Mouse (Mus musculus) sigmoid colon, adult 10 weeks (tissue): ENCODE measurements around the gene Usp49. TPM values are rescaled to one million over a fixed set of nuclear protein-coding genes. Genes with fewer than 3 reads are reported as not detected.

ENCODE experiments used
- polyA plus RNA-seq: library from polyadenylated mRNA; stranded (reverse); fragments of 350-450 nt; fragmentation: Illumina TruSeq; extraction: RNeasy Lipid Tissue Mini Kit (QIAGEN cat#74804); gene quantifications from one replicate; pipeline ENCODE4 v1.2.3, GENCODE M21; 2014; ENCODE audit warnings: low read depth, low replicate concordance

Usp49 gene
- 10.3 TPM for polyA plus RNA-seq

DNA sequence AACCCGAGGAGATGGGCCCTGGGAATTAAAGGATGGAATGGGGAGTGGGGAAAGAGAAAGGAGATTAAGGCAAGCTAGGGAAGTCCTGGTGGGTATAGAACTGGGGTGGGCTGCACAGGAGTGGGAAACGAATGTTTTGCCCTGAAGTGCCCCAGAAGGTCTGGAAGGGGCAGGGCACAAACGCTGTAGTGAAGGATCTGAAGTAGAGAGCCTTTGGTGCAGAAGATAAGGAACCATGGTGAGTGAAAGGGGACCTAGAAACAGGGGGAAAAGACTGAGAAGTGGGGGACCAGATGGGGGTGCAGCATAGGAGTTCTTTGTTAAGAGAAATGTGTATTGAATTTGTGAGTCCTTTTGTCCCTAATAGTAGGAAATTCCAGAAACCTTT is at the start of gene Usp49:
Gene Usp49, plus strand, starts transcription at position 13 of the 388 bp plus-strand sequence.

DNA sequence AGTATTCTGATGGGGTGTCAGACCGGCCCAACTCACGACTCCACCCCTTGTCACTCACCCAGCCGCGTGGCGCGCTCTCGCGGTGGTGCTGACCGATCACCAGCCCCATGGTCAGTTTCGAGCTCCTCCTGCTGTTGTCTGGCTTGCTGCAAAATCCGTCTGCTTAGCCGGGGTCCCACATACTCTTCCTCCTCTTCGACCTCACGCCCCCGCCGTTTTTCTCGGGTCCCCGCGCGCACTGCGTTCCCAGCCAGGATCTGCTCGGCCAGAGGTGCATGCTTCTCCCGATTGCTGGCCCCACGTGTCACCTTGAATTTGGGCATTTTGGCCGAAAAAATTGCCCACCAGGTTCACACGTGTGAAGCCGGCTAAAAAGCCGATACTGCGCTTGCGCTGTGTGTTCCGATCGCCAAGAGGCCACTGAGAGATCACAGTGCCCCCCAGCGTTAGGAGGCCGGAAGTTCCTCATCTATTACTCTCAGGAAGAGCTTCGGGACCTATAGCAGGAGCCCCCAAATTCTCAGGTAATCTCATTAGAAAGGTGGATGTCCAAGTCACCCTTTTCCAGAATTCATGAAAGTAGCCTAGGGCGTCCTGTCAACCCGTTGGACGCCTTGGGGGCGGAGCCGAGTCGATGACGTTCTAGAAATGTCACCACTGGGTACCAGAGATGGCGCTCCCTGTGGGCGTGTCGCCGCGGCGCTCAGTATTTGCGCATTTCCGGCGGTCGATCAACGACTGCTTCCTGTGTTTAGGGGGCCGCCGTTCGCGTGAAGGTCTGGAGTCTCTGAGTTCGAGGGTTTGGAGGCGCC is 19.4 kb upstream of the Usp49 start, which contains the start of the genes Bysl, Med20 and Gm20517:
Gene Bysl, minus strand, starts transcription at position 644 of the 812 bp plus-strand sequence.
Gene Med20, plus strand, starts transcription at position 734 of the 812 bp plus-strand sequence.
Gene Gm20517, plus strand, starts transcription at position 741 of the 812 bp plus-strand sequence.

DNA sequence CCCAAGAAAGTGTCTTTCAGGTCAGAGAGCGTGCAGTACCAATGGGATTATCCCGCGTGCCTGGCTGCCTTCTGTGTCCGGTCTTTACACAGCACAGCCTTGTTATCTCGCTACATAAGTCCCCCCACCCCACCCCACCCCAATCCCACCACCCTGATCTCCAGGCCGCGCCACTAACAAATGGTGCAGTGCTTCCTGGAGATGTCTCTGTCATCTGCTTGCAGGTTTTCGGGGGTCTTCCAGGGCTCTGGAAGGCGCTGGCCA is 57.8 kb downstream of the Usp49 start, which contains the start of gene Tomm6:
Gene Tomm6, minus strand, starts transcription at position 43 of the 264 bp plus-strand sequence.

DNA sequence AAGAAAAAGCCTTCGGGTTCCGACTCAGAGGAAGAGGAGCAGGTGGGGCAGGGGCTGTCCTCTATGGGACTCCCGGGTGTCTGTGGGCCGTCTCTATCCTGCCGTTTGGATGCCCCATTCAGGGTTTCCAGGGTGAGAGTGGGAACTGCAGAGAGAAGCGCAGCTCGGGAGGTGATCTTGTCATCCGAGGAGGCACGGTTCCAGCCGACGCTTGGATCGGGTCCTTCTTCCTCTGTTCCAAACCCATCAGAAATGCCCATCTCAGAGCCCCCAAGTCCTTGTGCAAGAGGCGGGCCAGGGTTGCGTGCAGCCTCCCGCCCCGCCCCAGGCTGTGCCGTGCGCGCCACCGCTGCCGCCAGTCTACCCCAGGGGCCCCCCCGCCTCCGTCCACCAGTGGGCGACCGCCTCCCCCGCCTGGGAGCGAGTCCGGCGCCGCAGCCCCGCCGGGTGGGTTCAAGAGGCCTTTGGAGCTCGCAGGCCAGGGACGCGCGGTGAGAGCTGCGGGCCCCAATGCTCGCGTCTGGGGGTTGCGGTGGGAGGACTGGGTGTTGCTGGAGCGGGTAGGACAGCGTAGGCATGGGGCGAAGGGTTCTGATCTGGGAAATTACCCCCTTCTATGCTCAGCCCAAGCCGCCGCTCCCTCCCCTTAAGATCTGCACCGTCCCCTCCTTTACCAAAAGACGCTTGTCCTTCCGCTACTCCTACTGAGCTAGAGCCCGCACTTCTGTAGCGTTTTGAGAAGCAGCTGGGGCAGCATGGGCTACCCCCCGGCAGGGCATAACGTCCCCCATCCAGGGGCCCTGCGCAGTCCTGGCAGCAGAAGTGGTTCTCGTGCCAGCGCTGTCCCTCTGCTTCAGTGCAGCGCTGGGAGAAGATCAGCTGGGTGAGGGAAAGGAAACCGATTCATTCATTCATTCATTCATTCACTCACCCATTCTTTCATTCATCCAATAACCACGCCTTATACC is 58.4 kb downstream of the Usp49 start, which contains the start of gene Frs3:
Gene Frs3, plus strand, starts transcription at position 423 of the 968 bp plus-strand sequence.

DNA sequence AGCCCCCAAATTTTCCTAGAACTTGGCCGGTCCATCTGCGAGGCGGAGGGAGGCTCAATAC is 63.8 kb downstream of the Usp49 start, which contains the start of gene Gm21981:
Gene Gm21981, minus strand, starts transcription at position 14 of the 61 bp plus-strand sequence.

DNA sequence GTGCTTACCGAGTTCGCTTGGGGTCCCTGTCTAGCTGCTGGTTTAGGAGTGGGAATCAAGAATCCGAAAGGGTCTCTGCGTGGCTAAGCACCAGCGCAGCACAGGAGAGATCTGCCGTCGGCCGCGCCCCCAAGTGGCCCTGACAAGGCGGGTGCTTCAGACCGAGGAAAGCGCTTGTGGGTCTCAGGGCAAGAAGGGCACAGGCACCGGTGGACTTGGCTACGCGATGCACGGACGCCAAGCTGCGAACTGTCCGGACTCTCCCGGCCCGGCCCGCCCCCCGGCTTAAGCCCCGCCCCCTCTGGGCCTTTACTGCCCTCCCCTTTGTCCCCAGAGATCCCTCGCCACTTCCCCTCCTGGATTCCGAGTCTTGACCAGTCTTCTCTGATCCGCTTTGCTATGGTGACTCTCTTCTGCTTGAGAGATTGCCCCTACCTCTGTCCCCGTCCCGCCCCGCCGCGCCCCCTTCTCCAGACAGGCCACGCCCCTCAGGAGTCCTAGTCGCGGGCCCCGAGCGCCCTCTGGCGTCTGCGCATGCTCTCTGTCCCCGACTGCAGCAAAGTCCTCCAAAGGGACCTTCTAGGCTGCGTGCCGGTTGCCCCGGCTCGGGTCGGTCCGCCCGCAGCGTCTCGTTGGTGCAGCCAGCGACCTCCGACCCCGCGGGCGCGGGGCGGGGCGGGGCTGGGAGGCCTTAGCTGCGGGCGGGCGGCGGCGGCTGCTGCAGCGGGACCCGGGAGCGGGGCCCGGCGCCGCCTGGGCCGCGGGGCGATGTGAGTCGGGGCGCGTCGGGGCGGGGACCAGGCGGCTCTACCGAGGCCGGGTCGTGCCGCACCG is 64.2 kb downstream of the Usp49 start, which contains the start of gene Prickle4:
Gene Prickle4, minus strand, starts transcription at position 234 of the 834 bp plus-strand sequence.

DNA sequence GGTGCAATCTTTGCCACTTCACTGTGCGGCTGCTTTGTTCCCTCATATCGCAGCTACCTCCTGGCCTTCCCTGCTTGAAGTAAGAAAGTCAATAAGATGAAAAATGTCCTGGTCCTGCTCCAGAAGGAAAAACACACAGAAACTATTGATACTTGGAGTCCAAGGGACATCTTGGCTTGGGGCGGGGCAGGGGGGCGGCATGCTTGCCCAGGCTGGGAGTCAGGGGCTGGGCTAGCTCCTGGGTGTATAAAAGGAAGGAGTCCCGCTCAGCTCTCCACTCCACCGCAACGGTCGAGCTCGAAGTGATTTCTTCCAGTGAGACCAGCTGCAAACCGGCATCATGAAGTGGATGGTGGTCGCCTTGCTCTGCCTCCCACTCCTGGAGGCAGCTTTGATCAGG is 96.1 kb downstream of the Usp49 start, which contains the start of gene Pgc:
Gene Pgc, plus strand, starts transcription at position 277 of the 400 bp plus-strand sequence.

Other genes with a start within 250 kb of the Usp49 start
- gene Guca1b, start 245.3 kb upstream of the Usp49 start, polyA plus RNA-seq: 0.28 TPM
- not detected for gene Guca1a, start 230.1 kb upstream of the Usp49 start, polyA plus RNA-seq
- 0.57 TPM for gene AI661453, start 194.1 kb upstream of the Usp49 start, polyA plus RNA-seq
- not detected for gene 1700001C19Rik, start 193.3 kb upstream of the Usp49 start, polyA plus RNA-seq
- 6.8 TPM for gene Taf8, start 128.4 kb upstream of the Usp49 start, polyA plus RNA-seq
- gene Ccnd3, start 125.6 kb upstream of the Usp49 start, polyA plus RNA-seq: 4.5 TPM
- gene Bysl, start 19.2 kb upstream of the Usp49 start, polyA plus RNA-seq: 1.4 TPM
- gene Med20, start 19.1 kb upstream of the Usp49 start, polyA plus RNA-seq: 16.4 TPM
- 0.38 TPM for gene Gm20517, start 19.1 kb upstream of the Usp49 start, polyA plus RNA-seq
- gene Tomm6, start 57.7 kb downstream of the Usp49 start, polyA plus RNA-seq: 14.3 TPM
- gene Frs3, start 58.3 kb downstream of the Usp49 start, polyA plus RNA-seq: 1.1 TPM
- gene Gm21981, start 63.8 kb downstream of the Usp49 start, polyA plus RNA-seq: not detected
- not detected for gene Prickle4, start 64.0 kb downstream of the Usp49 start, polyA plus RNA-seq
- not detected for gene Pgc, start 96.2 kb downstream of the Usp49 start, polyA plus RNA-seq
- not detected for gene Tfeb, start 106.3 kb downstream of the Usp49 start, polyA plus RNA-seq
- not detected for gene Mdfi, start 204.0 kb downstream of the Usp49 start, polyA plus RNA-seq